Mouse (Mus musculus) MEL (cell line): Measurements from ENCODE around the gene Cort.
A peak's percentile ranks its signal among the peaks of the same experiment; 100 is the strongest.

Experiments
- CTCF ChIP-seq, 3 experiments: IDR thresholded peaks in 2 of 3; conservative IDR thresholded peaks in 1 of 3; 2 replicates each; pipeline ENCODE4 v1.5.1; 2011 to 2012; ENCODE audit warnings: low read length in 3 of 3, low read depth in 2 of 3, mild to moderate bottlenecking in 2 of 3, improper control_type of control experiment in 1 of 3, inconsistent platforms in 1 of 3, mixed read lengths in 1 of 3, moderate library complexity in 1 of 3; ENCODE audit not compliant: control insufficient read depth in 1 of 3, insufficient read depth in 1 of 3, poor library complexity in 1 of 3, severe bottlenecking in 1 of 3
- E2F4 ChIP-seq: IDR thresholded peaks from 2 replicates; pipeline ENCODE4 v1.6.1; 2011; ENCODE audit warnings: low read depth, low read length, improper control_type of control experiment, borderline replicate concordance
- GATA1 ChIP-seq: IDR thresholded peaks from 2 replicates; pipeline ENCODE4 v1.6.1; 2011; ENCODE audit warnings: low read depth, low read length, improper control_type of control experiment
- HCFC1 ChIP-seq: IDR thresholded peaks from 2 replicates; pipeline ENCODE4 v1.6.1; 2012; ENCODE audit warnings: low read depth, mild to moderate bottlenecking, inconsistent platforms, low read length, improper control_type of control experiment, moderate library complexity
- KAT2A ChIP-seq: conservative IDR thresholded peaks from 2 replicates; pipeline ENCODE4 v1.6.1; 2012; ENCODE audit warnings: low read depth, low read length, improper control_type of control experiment, inconsistent platforms
- MAFK ChIP-seq: IDR thresholded peaks from 2 replicates; pipeline ENCODE4 v1.6.1; 2011; ENCODE audit warnings: low read depth, mild to moderate bottlenecking, low read length, improper control_type of control experiment, borderline replicate concordance
- MEF2A ChIP-seq: IDR thresholded peaks from 2 replicates; pipeline ENCODE4 v1.6.1; 2014; ENCODE audit warnings: low read depth, mild to moderate bottlenecking, inconsistent platforms, low read length, improper control_type of control experiment; ENCODE audit not compliant: poor library complexity, insufficient replicate concordance, severe bottlenecking; ENCODE audit errors: extremely low read depth
- POLR2A ChIP-seq, 2 experiments: IDR thresholded peaks; 2 replicates each; pipeline ENCODE4 v1.6.1; 2011 to 2012; ENCODE audit warnings: low read length in 2 of 2, mild to moderate bottlenecking in 2 of 2, control low read depth in 1 of 2, improper control_type of control experiment in 1 of 2, low read depth in 1 of 2, moderate library complexity in 1 of 2; ENCODE audit not compliant: control insufficient read depth in 1 of 2, insufficient read depth in 1 of 2, poor library complexity in 1 of 2
- TAL1 ChIP-seq: IDR thresholded peaks from 2 replicates; pipeline ENCODE4 v1.6.1; 2012; ENCODE audit warnings: mild to moderate bottlenecking, inconsistent platforms, low read length, moderate library complexity, mixed read lengths
- TCF12 ChIP-seq: IDR thresholded peaks from 2 replicates; pipeline ENCODE4 v1.6.1; 2014; ENCODE audit warnings: low read depth, mild to moderate bottlenecking, inconsistent platforms, low read length, improper control_type of control experiment, moderate library complexity
- ZC3H11A ChIP-seq: IDR thresholded peaks from 2 replicates; pipeline ENCODE4 v1.6.1; 2012; ENCODE audit warnings: low read depth, mild to moderate bottlenecking, inconsistent platforms, low read length, improper control_type of control experiment

DNA sequence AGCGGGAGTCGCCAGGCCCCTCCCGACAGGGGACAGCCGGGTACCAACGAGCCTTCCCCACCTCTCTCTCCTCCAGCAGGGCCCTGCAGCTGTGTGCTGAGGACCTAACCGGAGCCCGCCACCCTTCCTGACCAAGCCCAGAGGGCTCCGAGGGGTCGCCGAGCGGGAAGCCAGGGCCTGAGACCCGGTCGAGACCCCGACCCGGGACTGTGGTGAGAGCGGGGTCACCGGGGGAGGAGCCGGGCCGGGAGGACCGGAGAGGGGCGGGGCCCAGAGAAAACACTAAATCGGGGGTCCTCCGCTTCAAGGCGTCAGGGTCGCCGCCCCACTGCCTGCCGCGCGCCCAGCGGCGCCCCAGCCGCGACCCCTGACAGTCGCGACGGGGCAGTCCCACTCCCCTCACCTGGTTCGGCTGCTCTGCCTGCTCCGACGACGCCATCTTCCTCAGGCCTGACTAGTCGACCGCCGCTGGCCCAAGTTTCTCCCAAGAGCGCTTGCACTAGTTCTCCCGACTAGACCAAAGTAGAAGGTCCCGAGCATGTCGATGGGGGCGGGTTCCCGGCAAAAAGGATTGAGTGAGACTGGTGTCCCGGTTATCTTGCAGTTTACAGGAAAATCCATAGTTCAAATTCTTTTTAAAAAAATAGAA, 27.1 kb downstream of the Cort start, which contains the start of gene Pex14:
- no peak for TF ChIP-seq MAFK
- no peak for TF ChIP-seq CTCF (IDR thresholded peaks at IDR 0.05 in 2 of 3, conservative IDR thresholded peaks at IDR 0.05 in 1 of 3; ENCODE audit: control insufficient read depth in 1 of 3, insufficient read depth in 1 of 3, low read depth in 2 of 3, low read length in 3 of 3, poor library complexity in 1 of 3, severe bottlenecking in 1 of 3)
- TF ChIP-seq POLR2A (IDR thresholded peaks at IDR 0.05; ENCODE audit: control insufficient read depth in 1 of 2, insufficient read depth in 1 of 2, low read depth in 1 of 2, low read length in 2 of 2, poor library complexity in 1 of 2) = peak; percentile 64 to 72
- peak; percentile 99 for TF ChIP-seq HCFC1
- no peak for TF ChIP-seq ZC3H11A
- no peak for TF ChIP-seq TAL1
- TF ChIP-seq GATA1 = no peak
- no peak for TF ChIP-seq MEF2A
- peak; percentile 81 for TF ChIP-seq TCF12
- TF ChIP-seq KAT2A = peak; percentile 93
- TF ChIP-seq E2F4 = peak; percentile 65; the same call in 1 of the 2 replicates
